Mouse (Mus musculus): Measurements from ENCODE around the gene Nop56.

Gene Nop56

DNA sequence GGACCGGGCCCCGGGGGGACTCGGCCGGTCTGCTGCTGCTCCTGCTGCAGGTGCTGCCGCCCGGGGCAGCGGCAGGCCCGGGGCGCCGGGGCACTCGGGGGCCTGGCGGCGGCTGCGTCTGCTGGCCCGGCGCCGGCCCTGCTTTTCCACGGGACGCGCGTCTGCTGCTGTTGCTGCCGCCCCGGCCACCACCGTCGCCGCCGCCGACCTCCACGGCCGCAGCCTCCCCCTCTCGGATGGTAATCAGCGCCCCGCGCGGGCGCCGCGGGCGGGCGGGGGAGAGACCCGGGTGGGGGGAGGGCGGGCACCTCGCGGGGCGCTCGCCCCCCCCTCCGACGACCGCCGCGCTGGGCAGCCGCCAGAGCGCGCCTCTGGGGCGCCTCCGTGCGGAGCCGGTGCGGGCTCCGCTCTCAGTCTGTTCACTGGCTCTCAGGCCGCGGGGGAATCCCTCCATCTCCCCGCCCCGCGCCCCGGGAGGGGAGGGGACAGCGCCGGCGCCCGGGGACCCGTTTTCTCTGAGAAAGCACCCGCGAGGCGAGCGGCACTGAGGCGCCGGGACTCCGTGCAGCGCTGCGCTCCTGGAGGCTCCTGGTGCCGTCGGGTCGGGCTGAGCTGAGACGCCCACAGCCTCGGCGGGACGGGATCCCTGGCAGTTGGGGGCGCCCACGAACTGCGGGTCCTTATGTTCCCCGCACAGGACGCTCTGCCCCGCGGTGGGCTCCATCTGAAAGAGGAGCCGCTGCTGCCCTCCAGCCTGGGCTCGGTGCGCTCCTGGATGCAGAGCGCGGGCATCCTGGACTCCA lies 21.3 kb downstream of the Nop56 start:
- DNase-seq (ENCODE audit: low read depth) = no peak

DNA sequence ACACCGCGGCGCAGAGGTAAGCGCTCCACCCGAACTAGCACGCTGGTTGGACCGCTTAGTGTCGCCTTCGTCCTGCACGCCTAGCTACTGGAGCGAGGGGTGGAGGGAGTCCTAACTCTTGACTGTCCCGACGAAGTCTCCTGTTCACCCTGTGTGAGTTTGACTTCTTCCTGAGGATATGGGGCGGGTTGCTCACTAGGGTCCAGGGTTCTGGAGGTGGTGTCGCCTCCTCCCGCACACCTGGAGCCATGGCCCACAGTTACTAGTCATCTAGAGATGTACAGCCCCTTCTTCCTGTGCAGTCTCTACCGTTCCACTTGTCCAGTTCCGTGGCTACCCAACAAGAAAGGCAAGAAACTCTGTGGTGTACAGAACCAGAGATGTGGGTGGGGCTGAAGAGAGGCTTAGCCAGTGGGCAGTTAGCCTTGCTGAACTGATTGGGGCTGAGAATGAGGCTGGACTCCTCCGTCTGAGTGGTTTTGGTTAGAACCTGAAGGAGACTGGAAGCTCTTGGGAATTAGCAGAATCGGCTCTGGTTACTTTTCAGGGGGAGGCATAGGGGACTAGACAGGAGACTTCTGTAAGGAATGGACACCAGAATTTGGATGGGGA lies 22.0 kb downstream of the Nop56 start:
- no peak for DNase-seq (ENCODE audit: low read depth)

DNA sequence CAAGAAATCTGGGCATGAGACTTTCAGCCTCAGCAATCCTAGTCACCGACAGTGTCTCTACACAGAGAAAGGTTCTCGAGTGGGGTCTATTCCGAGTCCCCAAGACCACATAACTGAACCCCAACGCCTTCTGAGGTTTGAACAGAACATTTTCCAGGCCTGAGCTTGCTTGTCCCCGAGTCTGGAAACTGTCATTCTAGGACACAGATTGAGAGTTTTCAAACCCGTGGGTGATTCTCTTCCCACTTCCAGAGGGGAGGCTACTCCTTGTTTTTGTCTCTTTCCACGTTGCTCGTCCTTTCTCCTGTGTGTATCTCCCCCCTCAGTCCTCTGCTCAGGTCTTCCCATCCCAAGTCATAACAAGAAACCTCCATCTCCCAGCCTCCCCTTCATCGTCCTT lies 23.4 kb downstream of the Nop56 start:
- no peak for DNase-seq (ENCODE audit: low read depth)

DNA sequence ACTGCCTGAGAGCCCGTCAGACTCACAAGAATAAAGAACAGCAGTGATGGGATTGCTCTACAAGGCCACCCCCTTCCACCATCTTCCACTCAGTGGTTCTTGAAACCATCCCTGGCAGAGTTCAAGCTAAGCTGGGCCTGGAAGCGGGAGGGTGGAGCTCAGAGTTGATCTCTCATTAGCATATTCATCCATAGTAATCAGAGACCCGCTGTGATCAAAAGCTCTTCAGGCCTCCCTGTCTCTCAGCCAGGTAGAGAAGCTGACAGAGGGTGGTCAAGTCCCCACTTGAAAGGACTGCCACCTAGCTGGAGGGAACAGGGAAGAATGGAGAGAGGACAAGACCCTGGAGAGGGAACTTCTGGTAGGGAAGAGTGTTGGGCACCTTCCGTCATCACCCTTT lies 28.8 kb downstream of the Nop56 start:
- DNase-seq (ENCODE audit: low read depth) = no peak

DNA sequence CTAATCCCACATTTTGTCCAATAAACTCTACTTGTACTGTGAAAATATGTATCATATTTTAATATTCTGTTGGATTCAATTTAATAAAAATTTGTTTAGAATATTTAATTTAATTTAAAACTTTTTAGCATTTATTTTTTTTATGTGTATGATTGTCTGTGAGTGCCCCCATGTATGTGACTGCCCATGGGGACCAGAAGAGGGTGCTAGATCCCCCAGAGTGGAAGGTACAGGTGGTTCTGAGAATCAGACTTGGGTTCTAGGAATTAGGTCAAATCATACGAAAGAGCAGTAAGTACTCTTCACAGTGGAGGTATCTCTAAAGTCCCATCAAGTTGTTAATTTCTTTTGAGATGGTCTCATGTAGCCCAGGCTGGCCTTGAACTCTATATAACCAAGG lies 52.8 kb downstream of the Nop56 start:
- no peak for DNase-seq (ENCODE audit: low read depth)

All from fibroblast of lung, adult 2 months (primary cell).